Mouse (Mus musculus) CH12.LX (cell line): Measurements from ENCODE around the gene Tmem140.

Source experiments
- CTCF ChIP-seq, 2 experiments: IDR thresholded peaks in 1 of 2; conservative IDR thresholded peaks in 1 of 2; 2 replicates each; pipeline ENCODE4 v1.5.1; 2011 to 2012; ENCODE audit warnings: low read depth in 2 of 2, low read length in 2 of 2, improper control_type of control experiment in 1 of 2, inconsistent platforms in 1 of 2, mild to moderate bottlenecking in 1 of 2, moderate library complexity in 1 of 2
- EP300 ChIP-seq: IDR thresholded peaks from 2 replicates; pipeline ENCODE4 v1.6.1; 2011; ENCODE audit warnings: low read length, improper control_type of control experiment
- GABPA ChIP-seq: IDR thresholded peaks from 2 replicates; pipeline ENCODE4 v1.6.1; 2012; ENCODE audit warnings: low read depth, low read length, improper control_type of control experiment, inconsistent platforms; ENCODE audit not compliant: insufficient replicate concordance
- POLR2A ChIP-seq: IDR thresholded peaks from 2 replicates; pipeline ENCODE4 v1.6.1; 2011; ENCODE audit warnings: low read depth, mild to moderate bottlenecking, improper control_type of control experiment, low read length
- UBTF ChIP-seq: IDR thresholded peaks from 2 replicates; pipeline ENCODE4 v1.6.1; 2012; ENCODE audit warnings: low read depth, mild to moderate bottlenecking, inconsistent platforms, low read length, improper control_type of control experiment, moderate library complexity

GRCm38 (mm10) chr6:34824406-34824805 is 38.5 kb upstream of the Tmem140 start:
- TF ChIP-seq POLR2A (no peak), GABPA (no peak), UBTF (no peak), EP300 (no peak), CTCF (conservative IDR thresholded peaks at IDR 0.05 in 1 of 2, IDR thresholded peaks at IDR 0.05 in 1 of 2; ENCODE audit: low read depth in 2 of 2, low read length in 2 of 2) (no peak)
